Mouse (Mus musculus): ENCODE results near the gene Amot.

The Amot gene

DNA sequence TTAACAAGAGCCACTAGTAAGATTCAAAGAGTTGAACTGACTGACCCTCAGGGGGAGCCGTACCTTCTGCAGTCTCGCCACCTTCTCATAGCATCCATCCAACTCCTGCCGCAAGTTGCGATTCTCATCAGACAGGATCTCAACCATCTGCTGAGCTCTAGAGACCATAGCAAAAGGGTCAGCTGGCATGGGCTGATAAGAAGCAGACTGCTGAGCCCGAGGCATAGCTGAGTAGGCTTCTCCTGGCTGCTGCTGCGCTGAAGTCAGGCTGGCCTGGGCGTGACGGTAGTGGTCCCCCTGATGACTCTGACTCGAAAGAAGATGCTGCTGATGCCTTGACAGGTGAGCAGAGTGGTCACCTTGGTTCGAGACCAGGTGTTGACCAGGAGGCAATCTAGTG lies 25.0 kb downstream of the Amot start:
- no peak for DNase-seq

DNA sequence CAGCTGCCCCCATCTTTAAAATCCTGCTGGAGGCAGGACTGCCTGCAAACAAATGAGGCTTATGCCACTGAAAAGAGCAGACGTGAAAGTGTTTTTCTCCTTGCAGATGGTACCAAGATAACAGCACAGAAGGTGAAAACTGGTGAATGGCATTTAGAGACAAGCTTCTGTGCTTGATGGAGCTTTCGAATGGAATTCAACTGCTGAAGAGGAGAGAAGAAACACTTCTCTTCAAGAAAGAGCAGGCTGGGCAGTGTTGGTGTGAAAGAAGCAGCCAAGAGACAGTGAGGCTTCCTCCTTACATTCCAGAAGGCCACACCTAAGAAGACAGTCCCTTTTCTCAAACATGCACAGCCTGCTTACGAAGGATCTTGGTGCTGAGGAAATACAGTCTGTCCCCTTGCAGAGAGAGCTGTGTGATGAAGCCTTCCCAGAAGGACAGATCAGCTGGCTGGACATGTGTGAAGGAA lies 27.2 kb downstream of the Amot start:
- no peak for DNase-seq

DNA sequence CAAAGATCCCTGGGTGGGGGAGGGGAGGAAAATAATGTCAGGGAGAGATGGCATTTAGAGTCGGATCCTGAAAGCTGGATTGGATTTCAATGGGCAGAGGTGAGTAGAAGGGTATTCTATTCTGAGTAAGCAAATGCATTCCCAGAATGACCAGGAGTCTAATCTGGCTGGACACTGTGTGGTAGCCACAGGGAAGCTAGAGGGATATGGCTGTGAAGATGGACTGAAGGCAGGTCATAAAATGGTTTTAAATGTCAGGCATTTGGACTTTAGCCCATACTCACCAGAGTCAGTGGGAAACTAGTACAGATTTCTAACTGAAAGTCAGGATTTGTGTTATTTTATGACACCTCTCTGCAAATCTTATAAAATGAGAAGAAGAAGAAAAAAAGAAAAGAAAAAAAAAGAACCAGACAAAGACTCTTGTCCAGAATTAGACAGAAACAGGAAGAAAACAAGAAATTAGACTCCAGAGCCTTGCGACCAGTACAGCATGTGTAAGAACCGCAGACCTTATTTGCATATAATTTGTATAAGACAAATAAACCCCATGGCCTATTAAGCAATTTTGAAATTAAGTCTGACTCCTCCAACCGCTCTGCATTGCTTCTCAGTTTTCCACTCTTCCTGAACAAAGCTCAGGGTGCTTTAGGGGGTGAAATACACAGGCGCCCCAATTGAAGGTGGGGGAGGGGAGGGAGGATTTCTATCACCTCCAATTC lies 27.8 kb downstream of the Amot start:
- no peak for DNase-seq

DNA sequence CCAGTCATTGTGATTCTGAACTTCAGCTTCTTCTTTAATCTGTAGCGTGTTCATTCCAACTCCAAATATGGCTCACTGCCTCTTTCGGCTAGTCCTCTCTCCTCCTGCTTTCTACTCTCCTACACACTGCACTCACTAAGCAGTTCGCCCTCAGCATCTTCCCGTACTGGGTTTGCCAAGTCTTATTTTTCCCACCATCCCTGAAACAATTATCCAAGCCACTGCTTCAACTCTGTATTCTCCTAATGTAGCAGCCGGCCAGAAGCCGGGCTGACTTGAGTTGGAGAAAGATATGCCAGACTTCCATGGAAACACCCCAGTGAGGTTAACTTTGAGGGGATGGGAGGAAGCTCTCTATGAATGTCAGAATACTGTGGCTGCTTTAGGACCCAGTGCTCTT lies 36.7 kb downstream of the Amot start:
- no peak for DNase-seq

DNA sequence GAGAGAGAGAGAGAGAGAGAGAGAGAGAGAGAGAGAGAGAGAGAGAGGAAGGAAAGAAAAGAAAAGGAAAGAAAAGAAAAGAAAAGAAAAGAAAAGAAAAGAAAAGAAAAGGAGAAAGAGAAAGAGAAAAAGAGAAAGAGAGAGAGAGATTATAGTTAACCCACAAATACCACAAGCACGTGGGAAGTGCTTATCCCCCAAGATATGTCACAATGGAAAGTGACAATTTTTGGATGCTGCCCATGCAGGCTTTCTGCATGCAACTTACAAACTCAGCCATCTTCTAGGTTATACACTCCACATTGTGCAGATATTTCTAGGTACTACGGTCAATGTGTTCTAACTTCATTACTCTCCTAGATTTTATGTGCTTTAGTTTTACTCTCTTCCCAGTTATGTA lies 41.5 kb downstream of the Amot start:
- no peak for DNase-seq

DNA sequence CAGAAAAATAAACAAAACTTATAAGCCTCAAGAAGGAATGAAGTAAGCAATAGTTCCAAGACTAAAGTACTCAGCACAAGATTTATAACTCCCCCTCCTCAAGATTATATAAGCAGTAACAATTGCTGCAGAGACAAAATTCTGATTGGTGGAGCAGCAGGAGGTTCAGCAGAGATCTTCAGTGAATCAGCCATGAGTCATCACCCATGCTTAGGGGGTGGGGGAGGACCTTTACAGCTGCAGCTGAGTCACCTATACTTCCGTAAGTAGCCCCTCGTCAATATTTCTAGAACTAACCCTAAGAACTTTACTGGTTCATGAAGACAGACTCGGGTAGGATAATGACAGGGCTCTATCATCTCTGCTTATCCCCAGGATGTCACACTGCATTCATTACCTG lies 43.6 kb downstream of the Amot start:
- no peak for DNase-seq

DNA sequence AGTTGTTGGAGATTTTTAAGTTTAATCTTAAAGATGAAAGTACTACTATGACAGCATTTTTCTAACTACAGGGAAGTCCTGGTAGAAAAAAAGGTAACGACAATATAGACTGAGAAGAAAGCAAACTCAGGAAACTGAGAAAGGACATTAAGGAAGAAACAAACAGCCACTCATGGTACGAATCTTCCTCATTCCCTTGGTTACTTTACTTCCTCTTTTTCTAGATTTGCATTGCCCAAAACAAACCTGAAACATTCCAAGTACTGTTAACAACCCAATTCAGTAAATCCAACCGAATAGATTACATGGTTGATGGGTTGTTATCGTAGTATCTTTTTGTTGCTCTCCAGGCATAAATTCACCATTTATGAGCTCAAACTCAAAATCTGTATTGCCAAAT lies 48.7 kb downstream of the Amot start:
- DNase-seq = no peak

DNA sequence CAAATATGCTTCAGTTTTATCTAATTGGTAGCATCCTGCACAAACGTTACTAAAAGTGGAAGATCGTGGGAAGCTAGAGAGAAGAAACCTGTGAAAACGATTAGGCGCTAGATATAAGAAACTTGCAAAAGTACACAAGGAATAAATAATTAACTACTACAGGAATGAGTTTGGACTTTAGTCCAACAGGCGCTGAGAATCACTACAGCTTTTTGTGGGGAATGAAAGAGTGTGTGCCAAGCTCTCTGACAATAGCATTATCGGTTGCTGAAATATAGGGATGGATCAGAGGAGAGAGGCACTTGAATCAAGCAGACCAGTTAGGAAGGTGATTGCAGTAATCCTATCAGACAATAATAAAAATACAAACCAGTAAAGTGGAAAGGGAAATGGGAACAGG lies 49.4 kb downstream of the Amot start:
- no peak for DNase-seq

DNA sequence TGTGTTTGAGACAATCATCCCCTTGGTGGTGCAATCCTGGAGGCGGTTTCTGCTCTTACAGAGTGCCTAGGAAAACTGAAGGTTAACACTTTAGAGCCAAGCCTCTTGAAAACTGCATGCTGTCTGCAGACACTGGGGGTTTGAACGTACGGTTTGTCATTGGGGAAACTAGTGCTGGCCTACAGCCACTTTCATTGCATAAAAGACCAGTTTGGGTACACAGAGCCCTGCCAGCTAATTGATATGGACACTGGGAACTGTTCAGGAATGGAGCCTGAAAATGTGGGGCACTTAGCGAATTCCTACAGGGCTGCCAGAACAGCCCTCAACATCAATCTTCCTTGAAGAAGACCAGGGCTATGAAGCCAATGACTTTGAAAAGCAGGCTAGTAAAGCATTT lies 50.2 kb downstream of the Amot start:
- no peak for DNase-seq

DNA sequence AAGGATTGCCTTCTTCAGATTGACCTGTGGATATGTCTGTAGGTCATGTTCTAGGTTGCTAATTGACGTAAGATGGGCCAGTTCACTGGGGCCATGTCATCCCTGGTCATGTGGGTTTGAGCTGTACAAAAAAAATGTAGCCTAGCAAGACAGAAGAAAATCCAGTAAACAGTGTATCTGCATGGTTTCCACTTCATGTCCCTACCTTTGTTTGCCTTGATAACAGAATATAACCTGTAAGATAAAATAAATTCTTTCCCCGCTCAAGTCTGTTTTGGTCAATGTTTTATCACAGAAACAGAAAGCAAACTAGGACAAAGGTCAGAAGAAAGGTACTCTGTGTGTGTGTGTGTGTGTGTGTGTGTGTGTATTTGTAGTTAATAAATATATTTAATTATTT lies 63.5 kb downstream of the Amot start:
- DNase-seq = no peak

DNA sequence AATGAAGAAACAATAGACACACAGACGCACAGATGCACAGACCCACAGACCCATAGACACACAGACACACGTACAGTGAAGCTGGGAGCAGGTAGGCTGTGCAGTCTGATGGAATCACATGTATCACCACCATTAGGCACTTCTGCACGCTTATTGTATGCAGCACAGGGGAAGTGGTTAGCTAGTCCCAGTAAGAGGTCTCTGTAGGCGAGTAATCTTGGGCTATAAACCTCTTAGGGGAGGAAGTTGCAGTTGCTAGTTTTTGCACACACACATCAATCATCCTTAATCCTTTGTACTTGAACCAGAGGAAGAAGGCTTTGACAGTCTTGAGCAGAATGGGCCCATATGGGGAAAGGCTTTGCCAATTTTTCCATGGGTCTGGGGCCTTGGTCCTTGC lies 71.3 kb downstream of the Amot start:
- DNase-seq = peak in 1 of 2 experiments; percentile 3

DNA sequence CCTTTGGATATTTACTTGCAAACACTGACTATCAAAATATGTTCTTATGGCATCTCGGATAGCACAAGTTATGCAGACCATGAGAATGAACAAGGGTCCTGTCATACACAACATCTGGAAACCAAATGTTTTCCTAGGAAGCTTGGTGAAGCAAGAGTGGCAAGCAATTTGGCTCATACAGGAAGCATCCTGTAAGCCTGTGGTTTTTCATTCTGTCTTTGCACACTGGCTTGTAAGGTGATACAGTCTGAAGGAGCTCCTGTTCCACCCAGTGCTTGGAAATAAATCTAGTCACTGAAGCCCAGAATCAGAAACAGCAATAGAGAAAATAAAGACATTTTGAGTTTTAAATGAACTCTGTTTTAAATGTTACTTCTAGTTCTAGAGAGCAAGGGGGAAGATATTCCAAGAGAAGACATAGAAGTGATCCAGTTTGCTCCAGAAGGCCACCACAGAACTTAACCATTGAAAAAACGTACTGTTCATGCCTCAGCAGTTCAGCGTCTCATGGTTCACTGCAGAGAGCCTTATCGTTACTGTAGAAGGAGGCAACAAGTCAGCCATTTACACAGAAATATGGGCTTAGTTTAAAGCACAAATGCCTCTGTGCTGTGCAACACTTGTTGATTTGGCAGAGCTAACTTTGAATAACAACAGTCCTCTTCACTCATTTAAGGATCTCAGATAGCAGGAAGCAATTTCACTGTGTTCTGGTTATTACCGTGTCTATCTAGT lies 74.0 kb downstream of the Amot start:
- DNase-seq = no peak

DNA sequence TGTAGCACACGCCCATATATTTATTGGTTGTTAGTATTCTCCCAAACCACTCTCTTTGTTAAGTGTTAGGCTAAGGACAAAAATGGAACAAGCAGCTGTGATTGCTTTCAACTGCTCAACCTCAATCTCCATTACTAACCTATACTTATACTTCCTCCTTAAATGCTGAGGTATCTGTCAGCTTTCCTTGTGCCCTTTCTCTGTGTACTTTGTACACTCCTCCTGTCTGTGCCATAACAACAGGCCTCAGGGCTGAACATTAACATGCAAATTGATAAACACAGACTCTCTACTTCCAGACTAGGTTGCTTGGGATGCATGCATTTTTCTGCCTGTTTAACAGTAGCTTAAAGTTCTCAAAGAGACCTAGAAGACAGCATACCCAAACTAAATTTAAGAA lies 76.2 kb downstream of the Amot start:
- no peak for DNase-seq

DNA sequence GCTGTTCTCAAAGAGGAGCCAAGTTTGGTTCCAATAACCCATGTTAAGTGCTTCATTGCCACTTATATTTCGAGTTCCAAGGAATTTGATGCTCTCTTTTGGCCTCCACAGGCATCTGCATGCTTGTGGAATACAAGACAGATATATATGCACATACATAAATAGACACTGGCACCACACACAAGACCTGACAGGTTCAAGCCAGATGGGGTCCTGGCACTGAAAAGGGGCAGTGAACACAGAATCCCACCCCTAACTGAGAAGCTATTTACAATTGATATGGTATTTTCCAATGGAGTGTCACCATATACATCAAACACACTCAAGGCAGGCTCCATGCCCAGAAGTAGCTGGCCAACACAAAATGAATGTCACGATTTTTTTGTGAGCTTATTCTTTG lies 81.0 kb downstream of the Amot start:
- no peak for DNase-seq

DNA sequence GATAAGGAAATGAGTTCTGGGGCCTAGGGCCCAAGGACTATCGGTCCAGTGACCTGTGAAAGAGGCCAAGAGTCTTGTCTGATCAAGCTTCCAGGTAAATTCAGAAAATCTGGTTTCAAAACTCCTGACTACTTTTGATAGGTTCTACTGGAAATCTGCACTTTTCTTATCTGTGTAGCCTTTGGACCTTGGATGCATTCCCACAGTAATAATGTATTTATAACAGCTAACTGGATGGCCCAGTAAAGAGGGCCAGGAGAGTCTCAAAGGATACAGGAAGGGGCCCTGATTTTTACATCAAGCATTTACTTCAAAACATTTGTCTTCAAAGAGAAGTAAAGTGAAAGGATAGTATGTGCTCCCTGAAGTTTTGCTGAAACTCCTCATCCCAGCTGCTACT lies 90.7 kb downstream of the Amot start:
- no peak for DNase-seq

DNA sequence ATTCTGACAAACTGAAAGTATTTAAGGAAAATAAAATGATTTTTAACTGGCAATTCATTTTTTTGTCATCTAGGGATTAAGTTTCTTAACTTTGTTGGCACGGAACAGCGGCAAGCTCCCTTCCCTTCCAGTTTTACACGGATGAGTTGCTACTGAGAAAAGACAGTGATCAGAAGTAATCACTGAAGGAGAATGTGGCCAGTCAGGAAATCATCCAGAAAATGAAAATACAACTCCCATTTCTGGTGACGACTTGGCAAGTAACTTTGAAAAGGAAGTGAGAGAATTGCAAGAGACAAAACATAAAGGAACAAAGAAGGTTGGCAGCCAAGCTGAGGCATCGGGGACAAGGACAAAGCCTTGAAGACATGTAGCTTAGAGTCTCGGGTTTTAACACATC lies 93.6 kb downstream of the Amot start:
- DNase-seq = no peak

DNA sequence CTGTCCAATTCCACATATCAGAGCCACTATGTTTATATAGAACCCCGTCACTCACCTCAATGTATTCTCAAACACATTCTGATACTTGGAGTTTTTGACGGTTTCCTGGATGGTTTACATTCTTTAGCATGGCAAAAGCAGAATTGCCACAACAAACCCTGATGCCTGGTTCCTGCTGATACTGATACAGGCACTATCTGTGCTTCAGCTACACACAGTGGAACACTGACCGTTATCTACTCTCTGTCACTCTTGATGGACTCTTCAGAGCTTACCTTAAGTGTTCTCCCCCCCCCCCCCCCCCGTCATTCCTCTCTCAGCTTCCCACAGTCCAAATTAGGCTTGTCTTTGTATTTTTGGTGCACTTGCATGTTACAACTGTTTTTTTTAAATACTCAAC lies 98.9 kb downstream of the Amot start:
- no peak for DNase-seq

DNA sequence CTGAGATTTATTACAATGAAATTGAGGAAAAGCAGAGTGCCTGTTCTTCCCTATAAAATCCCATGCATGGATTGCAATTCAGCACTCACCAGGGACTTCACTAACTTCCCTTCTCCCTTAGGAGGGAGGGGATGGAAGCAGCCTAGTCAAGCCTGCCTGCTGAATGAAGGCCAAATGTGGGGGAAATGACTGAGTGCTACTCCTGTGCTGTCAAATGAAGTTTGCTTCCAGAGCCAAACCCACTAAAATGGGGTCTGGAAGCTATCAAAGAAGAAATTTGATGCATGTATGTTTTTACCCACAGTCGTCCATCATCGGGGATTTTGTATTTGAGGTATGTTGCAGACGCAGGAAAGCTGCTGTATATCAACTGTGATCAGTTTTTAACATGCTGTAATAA lies 103.1 kb downstream of the Amot start:
- DNase-seq = no peak

DNA sequence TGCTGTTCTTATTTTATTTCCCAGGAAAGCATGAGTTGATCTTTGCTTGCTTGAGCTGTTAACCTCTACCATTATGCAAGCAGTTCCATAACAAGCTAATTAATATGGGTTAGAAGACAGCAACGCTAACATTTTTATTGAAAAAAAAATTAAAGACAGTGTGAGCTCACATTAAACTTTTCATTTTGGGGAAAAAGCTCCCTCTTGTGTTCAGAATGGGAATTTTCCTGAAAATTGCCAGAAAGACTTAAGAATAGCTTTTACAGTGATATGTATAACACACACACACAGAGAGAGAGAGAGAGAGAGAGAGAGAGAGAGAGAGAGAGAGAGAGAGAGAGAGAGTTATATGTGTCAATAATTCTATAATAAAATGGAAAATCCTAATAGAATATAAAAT lies 105.7 kb downstream of the Amot start:
- DNase-seq = no peak

Data from thymus, adult 18-20 months (tissue).